Mouse (Mus musculus): Measurements from ENCODE around the gene BC017158.

BC017158 gene

DNA sequence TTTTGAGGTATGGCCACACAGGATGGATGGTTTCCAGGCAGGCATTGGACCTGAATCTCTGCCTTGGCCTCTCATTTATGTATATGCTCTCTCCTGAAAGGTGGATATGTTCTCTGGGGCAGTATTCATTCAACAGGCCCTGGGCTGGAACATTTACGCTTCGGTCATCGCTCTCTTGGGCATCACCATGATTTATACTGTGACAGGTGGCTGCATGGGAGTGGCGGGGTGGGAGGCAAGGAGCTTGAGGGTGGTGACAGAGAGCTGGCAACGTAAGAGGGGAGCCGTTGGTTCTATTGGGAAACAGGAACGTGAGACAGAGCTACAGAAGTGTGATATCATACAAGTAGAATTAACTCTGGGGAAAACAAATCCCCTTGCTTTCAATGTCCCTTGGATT is 30.2 kb downstream of the BC017158 start:
- Histone ChIP-seq H3K36me3 (ENCODE audit: insufficient read depth, low read length) (peaks cover 8% of the 10 kb centered on the region), H3K4me3 (replicated peaks; ENCODE audit: low read length) (peak overlapping the region; percentile 41; the same call in 1 of the 2 replicates), H3K27me3 (ENCODE audit: insufficient read depth, low read length) (peaks cover 59% of the 10 kb centered on the region), H3K4me1 (replicated peaks; ENCODE audit: low read depth, low read length) (peaks cover 45% of the 10 kb centered on the region), H3K9me3 (ENCODE audit: low read length) (no peaks in the 10 kb centered on the region)
- TF ChIP-seq NANOG (IDR thresholded peaks at IDR 0.05; ENCODE audit: borderline replicate concordance, low read length), result no peak
- no peak for TF ChIP-seq CTCF (conservative IDR thresholded peaks at IDR 0.05; ENCODE audit: low read length)
- TF ChIP-seq POU5F1 (IDR thresholded peaks at IDR 0.05; ENCODE audit: borderline replicate concordance, low read length), result no peak

DNA sequence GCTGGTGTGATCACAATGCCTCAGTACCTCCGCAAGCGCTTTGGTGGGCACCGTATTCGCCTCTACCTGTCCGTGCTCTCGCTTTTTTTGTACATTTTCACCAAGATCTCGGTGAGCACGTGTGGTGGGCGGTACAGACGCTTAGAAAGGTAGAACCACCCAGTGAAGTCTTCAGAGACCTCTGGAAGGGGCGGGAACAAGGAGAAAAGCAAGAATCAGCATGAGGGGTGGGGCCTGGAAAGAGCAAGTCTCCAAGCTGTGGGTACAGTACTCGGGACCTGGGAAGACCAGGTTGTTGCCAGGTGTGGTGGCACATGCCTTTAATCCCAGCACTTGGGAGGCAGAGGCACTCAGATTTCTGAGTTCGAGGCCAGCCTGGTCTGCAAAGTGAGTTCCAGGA is 30.6 kb downstream of the BC017158 start:
- H3K4me3 ChIP-seq (replicated peaks; ENCODE audit: low read length), result peak overlapping the region; percentile 41
- peaks cover 45% of the 10 kb centered on the region for H3K4me1 ChIP-seq (replicated peaks; ENCODE audit: low read depth, low read length)
- H3K36me3 ChIP-seq (ENCODE audit: insufficient read depth, low read length), result peaks cover 7% of the 10 kb centered on the region; the same call in 1 of the 2 replicates
- peaks cover 62% of the 10 kb centered on the region for H3K27me3 ChIP-seq (ENCODE audit: insufficient read depth, low read length)
- no peak for TF ChIP-seq POU5F1 (IDR thresholded peaks at IDR 0.05; ENCODE audit: borderline replicate concordance, low read length)
- no peak for TF ChIP-seq NANOG (IDR thresholded peaks at IDR 0.05; ENCODE audit: borderline replicate concordance, low read length)
- no peak for TF ChIP-seq CTCF (conservative IDR thresholded peaks at IDR 0.05; ENCODE audit: low read length)
- H3K9me3 ChIP-seq (ENCODE audit: low read length), result no peaks in the 10 kb centered on the region

GRCm38 (mm10) chr7:128266056-128266455 is 31.9 kb downstream of the BC017158 start:
- H3K36me3 ChIP-seq (ENCODE audit: insufficient read depth, low read length), result no peaks in the 10 kb centered on the region
- no peaks in the 10 kb centered on the region for H3K9me3 ChIP-seq (ENCODE audit: low read length)
- H3K27me3 ChIP-seq (ENCODE audit: insufficient read depth, low read length), result peaks cover 54% of the 10 kb centered on the region
- peaks cover 34% of the 10 kb centered on the region for H3K4me1 ChIP-seq (replicated peaks; ENCODE audit: low read depth, low read length)
- no peak for TF ChIP-seq NANOG (IDR thresholded peaks at IDR 0.05; ENCODE audit: borderline replicate concordance, low read length)
- no peak for TF ChIP-seq CTCF (conservative IDR thresholded peaks at IDR 0.05; ENCODE audit: low read length)
- TF ChIP-seq POU5F1 (IDR thresholded peaks at IDR 0.05; ENCODE audit: borderline replicate concordance, low read length), result no peak
- H3K4me3 ChIP-seq (replicated peaks; ENCODE audit: low read length), result no peak overlapping the region

DNA sequence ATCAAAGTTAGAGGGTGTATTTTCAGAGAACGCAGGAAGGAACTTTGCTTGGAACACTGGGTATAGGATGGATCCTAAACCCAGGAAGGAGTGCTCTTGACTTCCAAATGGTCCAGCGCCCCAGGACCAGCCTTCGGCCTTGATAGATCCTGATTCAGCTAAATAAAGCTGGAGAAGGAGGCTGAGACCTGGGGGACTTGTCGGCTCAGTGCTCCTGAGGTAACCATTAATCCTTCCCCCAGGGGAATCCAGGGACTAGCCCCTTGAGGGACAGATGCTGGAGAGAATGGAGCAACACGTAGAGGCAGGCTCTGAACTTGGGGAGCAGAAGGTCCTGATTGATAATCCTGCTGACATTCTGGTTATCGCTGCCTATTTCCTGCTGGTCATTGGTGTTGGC is 32.6 kb downstream of the BC017158 start, which contains the start of gene Slc5a2:
TSS of gene Slc5a2 (plus strand) at position 247 of the 400 bp plus-strand sequence.
- Histone ChIP-seq H3K27me3 (ENCODE audit: insufficient read depth, low read length) (peaks cover 55% of the 10 kb centered on the region), H3K4me1 (replicated peaks; ENCODE audit: low read depth, low read length) (peaks cover 27% of the 10 kb centered on the region), H3K36me3 (ENCODE audit: insufficient read depth, low read length) (no peaks in the 10 kb centered on the region), H3K4me3 (replicated peaks; ENCODE audit: low read length) (no peak within 1 kb of the TSS), H3K9me3 (ENCODE audit: low read length) (no peaks in the 10 kb centered on the region)
- no peak for TF ChIP-seq POU5F1 (IDR thresholded peaks at IDR 0.05; ENCODE audit: borderline replicate concordance, low read length)

DNA sequence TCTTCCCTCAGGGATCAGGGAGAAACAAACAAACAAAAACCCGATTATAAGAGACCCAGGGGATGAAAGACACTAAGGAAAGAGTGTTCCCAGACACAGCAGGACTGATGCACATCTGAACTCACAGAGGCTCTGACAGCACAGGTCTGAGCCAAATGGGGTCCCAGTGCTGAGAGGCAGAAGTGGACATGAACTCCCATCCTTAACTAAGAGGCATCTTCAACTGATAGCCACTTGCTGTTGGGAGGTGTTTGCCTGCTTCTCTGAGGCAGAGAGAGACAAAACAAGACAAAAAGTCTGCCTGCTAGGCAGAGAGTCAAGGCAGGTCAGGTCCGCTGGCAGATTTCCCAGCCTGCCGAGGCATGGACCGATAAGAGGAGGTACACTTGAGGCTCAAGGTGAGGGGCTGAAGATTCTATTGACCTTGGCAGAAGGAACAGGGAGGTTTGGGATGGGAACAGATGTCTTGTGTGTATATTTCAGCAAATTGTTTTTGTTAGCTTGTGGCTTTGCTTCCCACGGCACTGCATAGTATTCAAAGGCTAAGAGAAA is 41.1 kb downstream of the BC017158 start:
- Histone ChIP-seq H3K27me3 (ENCODE audit: insufficient read depth, low read length) (peaks cover 67% of the 10 kb centered on the region), H3K36me3 (ENCODE audit: insufficient read depth, low read length) (no peaks in the 10 kb centered on the region), H3K4me3 (replicated peaks; ENCODE audit: low read length) (no peak overlapping the region), H3K4me1 (replicated peaks; ENCODE audit: low read depth, low read length) (peaks cover 15% of the 10 kb centered on the region), H3K9me3 (ENCODE audit: low read length) (no peaks in the 10 kb centered on the region)
- no peak for TF ChIP-seq POU5F1 (IDR thresholded peaks at IDR 0.05; ENCODE audit: borderline replicate concordance, low read length)
- no peak for TF ChIP-seq NANOG (IDR thresholded peaks at IDR 0.05; ENCODE audit: borderline replicate concordance, low read length)
- no peak for TF ChIP-seq CTCF (conservative IDR thresholded peaks at IDR 0.05; ENCODE audit: low read length)

DNA sequence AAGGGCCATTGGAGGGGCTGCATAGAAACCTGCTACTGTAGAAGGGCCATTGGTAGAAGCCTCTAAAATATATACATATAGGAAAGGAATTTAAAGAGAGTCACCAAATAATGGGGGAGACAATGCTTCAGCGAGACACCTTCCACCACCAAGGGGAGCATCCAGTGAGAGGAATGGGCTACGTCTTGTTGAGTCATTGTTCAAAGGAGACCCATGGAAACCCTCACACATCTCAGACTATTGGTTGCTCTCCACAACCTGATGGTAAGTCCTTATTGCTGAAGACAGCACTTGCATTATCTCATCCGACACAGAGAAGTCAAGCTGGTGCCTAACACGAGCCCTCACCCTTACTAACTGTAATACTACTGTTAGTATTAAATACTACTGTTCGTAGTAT is 42.2 kb downstream of the BC017158 start:
- no peak overlapping the region for H3K4me3 ChIP-seq (replicated peaks; ENCODE audit: low read length)
- TF ChIP-seq CTCF (conservative IDR thresholded peaks at IDR 0.05; ENCODE audit: low read length) (no peak), NANOG (IDR thresholded peaks at IDR 0.05; ENCODE audit: borderline replicate concordance, low read length) (no peak), POU5F1 (IDR thresholded peaks at IDR 0.05; ENCODE audit: borderline replicate concordance, low read length) (no peak)
- H3K9me3 ChIP-seq (ENCODE audit: low read length), result no peaks in the 10 kb centered on the region

DNA sequence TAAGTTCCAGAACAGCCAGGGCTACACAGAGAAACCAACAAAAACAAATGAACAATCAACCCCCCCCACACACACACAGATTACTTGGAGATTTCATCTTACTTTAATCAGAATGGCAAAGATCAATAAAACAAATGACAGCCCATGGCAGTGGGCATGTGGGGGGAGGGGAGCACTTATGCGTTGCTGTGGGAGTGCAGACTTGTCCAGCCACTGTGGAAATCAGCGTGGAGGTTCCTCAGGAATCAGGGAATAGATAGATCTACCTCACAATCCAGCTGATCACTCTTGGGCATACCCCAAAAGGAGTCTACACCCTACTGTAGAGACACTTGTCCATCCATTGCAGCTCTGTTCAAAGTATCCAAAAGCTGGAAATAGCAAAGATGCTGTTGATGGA is 43.0 kb downstream of the BC017158 start:
- no peak overlapping the region for H3K4me3 ChIP-seq (replicated peaks; ENCODE audit: low read length)
- H3K9me3 ChIP-seq (ENCODE audit: low read length), result no peaks in the 10 kb centered on the region
- H3K27me3 ChIP-seq (ENCODE audit: insufficient read depth, low read length), result peaks cover 75% of the 10 kb centered on the region
- no peak for TF ChIP-seq NANOG (IDR thresholded peaks at IDR 0.05; ENCODE audit: borderline replicate concordance, low read length)
- no peak for TF ChIP-seq POU5F1 (IDR thresholded peaks at IDR 0.05; ENCODE audit: borderline replicate concordance, low read length)
- no peak for TF ChIP-seq CTCF (conservative IDR thresholded peaks at IDR 0.05; ENCODE audit: low read length)
- H3K4me1 ChIP-seq (replicated peaks; ENCODE audit: low read depth, low read length), result peaks cover 18% of the 10 kb centered on the region
- H3K36me3 ChIP-seq (ENCODE audit: insufficient read depth, low read length), result no peaks in the 10 kb centered on the region

More for the DNA sequence above, 42.2 kb downstream of the BC017158 start:
- H3K27me3 ChIP-seq (ENCODE audit: insufficient read depth, low read length), result peaks cover 75% of the 10 kb centered on the region
- H3K36me3 ChIP-seq (ENCODE audit: insufficient read depth, low read length), result no peaks in the 10 kb centered on the region
- H3K4me1 ChIP-seq (replicated peaks; ENCODE audit: low read depth, low read length), result peaks cover 18% of the 10 kb centered on the region

GRCm38 (mm10) chr7:128252609-128253008 is 45.4 kb downstream of the BC017158 start:
- Histone ChIP-seq H3K27me3 (ENCODE audit: insufficient read depth, low read length) (peaks cover 72% of the 10 kb centered on the region), H3K36me3 (ENCODE audit: insufficient read depth, low read length) (no peaks in the 10 kb centered on the region), H3K9me3 (ENCODE audit: low read length) (no peaks in the 10 kb centered on the region), H3K4me3 (replicated peaks; ENCODE audit: low read length) (peak overlapping the region; percentile 74), H3K4me1 (replicated peaks; ENCODE audit: low read depth, low read length) (peaks cover 18% of the 10 kb centered on the region)
- TF ChIP-seq CTCF (conservative IDR thresholded peaks at IDR 0.05; ENCODE audit: low read length), result no peak
- TF ChIP-seq POU5F1 (IDR thresholded peaks at IDR 0.05; ENCODE audit: borderline replicate concordance, low read length), result no peak

DNA sequence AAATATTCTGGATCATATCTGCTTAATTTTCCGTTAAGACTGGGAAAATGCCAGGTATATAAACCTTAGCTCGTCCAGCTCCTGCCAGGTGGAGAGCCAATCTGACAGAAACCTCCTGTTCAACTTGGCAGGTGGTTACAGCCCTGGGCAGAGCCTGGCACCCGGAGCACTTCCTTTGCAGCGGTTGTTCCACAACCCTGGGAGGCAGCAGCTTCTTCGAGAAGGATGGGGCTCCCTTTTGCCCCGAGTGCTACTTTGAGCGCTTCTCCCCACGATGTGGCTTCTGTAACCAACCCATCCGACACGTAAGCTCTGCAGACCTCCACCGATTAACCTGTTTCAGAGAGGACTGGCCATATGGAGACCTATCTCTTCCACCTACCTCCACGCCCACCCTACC is 46.0 kb downstream of the BC017158 start:
- Histone ChIP-seq H3K27me3 (ENCODE audit: insufficient read depth, low read length) (peaks cover 69% of the 10 kb centered on the region), H3K4me1 (replicated peaks; ENCODE audit: low read depth, low read length) (peaks cover 22% of the 10 kb centered on the region), H3K4me3 (replicated peaks; ENCODE audit: low read length) (peak overlapping the region; percentile 74; the same call in 1 of the 2 replicates), H3K9me3 (ENCODE audit: low read length) (no peaks in the 10 kb centered on the region), H3K36me3 (ENCODE audit: insufficient read depth, low read length) (no peaks in the 10 kb centered on the region)
- TF ChIP-seq CTCF (conservative IDR thresholded peaks at IDR 0.05; ENCODE audit: low read length), result no peak
- TF ChIP-seq POU5F1 (IDR thresholded peaks at IDR 0.05; ENCODE audit: borderline replicate concordance, low read length), result no peak
- TF ChIP-seq NANOG (IDR thresholded peaks at IDR 0.05; ENCODE audit: borderline replicate concordance, low read length), result no peak

Data from E14TG2a.4 (cell line).